Mouse (Mus musculus) spleen, adult 18-20 months (tissue): ENCODE measurements around the gene Hibadh.

Source experiments
- DNase-seq, 2 experiments: peaks; one replicate each; pipeline ENCODE4 v3.0.0; 2022; ENCODE audit warnings: mixed read lengths in 2 of 2

The Hibadh gene

DNA sequence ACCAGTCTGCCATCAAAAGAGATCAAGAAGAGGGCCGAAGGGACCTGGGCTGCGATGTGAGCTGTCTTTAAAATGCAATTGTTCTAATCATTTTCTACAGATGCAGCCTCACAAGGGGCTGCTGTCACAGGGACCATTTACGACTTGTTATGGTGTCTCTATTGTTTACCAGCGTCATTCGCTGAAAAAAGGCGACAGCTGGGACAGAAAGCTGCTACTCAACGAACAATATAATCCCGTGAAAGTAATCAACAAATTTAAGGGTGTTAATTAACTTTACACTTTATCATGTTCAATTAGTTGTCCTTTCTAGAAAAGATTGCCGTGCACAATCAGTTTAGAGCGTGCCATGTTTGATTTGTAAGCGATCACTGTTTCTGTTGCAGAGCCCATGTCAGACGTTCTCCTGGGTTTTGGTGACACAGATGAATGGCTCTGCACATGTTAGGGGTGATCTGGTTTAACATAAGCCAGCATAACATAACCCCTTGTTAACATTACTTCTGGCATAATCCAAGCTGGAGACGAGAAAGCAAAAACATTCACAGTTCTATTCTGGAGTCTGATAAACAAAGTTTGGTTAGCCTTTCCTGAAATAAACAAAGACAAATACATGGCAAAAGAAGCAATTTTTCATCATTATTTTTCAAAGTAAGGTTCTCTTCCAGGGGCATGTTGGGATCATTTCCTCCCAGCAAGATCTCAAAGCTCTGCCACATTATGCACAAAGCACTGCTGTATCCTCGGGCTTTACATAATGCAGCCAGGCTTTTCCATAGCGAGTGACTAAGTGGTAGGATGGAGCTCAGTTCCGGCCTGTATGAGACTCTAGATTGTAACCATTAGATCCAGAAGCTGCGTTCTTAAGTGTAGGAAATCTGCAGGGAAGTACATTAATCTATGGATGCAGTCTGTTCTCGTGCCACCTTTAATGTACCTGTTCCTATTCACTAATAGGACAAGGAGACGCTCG lies 72.6 kb downstream of the Hibadh start:
- DNase-seq = no peak

DNA sequence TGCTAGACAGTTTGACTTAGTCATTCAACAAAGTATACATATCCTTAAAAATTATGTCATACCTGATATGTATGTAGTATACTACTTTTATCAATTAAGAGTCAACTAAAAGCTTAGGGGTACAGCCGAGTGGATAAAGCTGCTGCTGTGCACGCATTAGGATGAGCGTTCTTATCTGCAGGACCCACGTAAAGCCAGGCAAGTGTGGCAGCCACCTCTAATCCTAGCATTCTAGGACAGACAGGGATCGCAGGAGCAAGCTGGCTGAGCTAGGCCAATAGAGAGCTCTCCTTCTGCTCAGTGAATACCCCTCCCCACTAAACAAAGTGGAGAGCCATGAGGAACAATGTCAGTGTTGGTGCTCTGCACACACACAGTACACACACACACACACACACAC lies 75.0 kb downstream of the Hibadh start:
- no peak for DNase-seq

DNA sequence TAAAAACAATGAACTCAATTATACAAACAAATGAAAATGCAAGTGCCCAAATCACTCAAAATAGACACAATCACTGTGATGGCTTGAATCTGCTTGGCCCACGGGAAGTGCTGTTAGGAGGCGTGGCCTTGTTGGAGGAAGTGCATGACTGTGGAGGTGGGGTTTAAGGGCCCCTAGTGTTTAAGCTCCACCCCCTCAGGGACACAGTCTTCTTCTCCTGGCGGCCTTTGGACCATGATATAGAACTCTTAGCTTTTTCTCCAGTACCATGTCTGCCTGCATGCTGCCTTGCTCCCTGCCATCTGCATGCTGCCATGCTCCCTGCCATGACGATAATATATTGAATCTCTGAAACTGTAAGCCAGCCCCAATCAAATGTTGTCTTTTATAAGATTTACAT lies 77.2 kb downstream of the Hibadh start:
- DNase-seq = no peak

DNA sequence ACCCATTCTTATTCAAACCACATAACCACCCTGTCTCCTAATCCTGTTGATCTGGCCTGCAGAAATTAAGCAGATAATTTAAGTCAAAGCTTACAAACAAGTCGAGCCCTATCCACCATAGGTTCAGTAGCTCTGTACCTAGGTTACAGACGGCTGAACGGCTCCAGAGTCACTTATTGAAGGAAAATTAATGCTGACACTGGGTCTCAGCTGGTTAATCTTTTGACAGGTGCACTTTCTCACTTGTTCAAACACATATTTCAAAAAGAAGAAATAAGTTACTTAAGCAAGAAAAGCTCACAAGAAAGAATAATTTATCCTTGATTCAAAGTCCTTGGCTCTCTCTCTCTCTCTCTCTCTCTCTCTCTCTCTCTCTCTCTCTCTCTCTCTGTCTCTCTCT lies 81.1 kb downstream of the Hibadh start:
- DNase-seq = no peak

DNA sequence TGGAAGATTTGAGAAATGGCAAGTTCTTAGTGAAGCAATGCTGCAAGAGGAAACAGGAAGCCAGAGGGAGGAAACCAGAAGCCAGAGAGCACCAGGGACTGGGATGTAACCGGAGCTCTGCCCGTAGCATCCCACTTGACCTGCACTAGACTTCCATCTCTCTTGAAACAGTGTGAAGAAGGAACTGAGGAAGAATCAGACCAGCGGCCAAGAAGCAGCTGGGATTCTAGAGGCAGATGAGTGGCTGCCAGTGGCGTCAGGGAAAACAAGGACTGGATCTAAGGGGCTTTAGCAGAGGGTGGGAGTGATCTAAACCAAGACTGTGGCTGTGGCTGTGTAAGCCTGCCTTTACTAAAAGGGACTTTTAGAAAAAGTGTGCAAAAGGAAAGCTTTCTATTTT lies 95.8 kb downstream of the Hibadh start:
- no peak for DNase-seq

DNA sequence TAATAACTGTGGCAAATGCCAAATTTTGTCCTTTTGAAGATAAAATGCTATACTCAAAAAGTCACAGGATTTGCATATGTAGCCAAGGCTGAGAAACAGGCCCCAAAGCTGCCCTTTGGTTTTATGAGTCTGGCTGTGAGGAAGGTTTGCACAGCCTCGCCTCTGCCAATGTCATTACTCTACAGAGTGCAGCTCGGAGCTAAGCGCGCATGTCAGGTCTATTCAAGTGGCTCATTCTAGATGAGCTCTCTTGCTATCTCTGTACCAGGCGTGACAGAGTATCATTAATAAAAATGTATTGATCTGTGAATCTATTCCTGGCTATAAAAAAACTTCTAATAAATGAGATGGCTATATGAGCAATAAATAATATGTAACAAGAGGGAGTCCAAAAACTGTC lies 97.7 kb downstream of the Hibadh start:
- no peak for DNase-seq

DNA sequence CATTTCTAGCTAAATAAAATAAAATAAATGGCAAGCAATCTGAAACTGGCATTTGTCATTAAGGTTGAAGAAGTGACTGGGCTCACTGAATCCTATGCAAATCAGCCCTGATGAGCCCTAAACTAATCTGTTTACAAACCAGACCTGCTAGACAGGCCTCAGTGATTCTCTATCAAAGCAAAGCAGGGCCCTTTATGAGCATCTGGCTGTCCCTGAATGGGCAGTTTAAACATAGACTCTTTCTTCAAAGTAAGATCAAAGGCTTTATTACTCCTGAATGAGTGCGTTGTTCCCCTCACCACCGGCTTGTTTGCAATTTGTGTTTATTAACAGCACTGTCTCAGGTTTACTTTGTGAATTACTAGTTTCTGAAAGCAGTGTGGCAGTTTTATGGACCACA lies 100.3 kb downstream of the Hibadh start:
- DNase-seq = no peak

DNA sequence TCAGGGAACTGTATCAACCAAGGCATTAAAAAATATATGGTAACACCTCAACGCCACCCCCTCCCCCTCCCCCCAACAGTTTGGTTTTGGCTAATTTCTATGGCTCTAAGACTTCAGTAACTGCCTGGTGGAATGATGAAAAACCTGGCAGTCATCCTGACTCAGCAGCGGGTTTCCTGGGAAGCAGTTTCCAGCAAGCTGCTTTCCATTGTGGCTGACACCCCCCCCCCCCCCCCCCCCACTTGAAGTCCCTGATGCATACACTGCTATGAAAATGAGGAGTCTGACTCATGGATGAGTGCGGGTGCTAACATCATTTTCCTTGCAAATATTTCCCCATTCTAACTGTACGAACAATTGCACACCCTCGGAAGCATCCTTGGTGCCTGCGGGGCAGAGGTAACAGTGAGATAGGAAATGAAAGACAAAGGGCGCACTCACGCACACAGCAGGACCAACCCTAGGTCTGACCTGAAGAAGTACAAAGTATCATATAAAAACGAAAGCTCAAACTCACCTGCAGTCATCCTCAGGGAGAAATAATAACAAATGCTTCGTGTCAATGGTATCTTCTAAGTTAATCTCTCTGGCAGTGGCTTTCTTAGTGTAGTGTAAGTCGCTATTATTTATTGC lies 105.0 kb downstream of the Hibadh start:
- DNase-seq = no peak

DNA sequence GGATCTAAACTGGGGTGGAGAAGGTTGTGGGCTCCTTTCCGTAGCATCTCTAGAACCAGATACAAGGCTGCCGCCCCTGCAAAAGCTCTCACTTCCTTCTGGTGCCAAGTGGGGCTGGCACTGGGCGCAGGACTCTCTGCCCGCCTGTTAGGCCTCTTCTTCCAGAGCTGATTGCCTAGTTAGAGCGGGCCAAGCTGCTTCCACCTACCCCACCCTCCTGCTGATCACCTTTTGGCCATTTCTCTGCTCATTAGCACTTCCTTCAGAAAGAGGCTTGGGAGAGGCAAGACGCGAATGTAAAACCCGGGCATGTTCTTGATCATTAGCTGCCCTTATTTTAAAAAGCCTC lies 108.1 kb downstream of the Hibadh start:
- no peak for DNase-seq

DNA sequence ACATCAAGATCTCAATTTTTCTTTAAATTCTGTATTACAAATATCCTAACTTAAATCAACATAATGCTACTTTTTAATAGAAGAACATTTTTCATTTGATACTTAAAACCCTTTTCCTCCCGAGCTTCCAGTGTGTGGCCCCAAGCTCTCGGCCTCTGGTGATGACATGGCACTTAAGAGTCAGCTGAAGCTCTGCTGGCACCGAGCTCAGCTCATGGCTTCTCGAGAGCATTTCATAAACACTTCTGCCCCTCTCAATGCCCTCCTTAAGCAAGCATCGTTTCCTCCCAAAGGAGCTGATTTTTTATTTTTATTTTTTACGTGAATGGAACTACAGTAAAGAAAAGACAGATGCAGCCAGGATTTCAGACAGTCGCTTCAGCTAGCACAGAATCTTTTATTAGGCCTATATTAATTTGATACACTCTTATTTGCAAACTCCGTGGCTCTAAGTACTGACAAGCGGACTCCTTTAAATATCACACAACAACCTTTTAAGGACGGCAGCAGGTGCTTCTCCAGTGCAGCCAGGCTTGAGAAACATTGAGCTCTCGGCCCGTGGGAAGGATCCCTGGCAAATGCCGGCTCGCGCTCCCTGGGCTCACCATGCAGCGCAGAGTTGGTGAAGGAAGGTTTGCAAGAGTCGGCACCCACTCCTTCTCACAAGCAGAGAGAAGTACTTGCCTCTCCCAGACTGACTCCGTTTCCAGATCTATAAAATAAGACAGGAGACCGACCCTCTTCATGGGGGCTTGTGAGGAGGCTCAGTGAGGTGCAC lies 108.6 kb downstream of the Hibadh start:
- DNase-seq = no peak

DNA sequence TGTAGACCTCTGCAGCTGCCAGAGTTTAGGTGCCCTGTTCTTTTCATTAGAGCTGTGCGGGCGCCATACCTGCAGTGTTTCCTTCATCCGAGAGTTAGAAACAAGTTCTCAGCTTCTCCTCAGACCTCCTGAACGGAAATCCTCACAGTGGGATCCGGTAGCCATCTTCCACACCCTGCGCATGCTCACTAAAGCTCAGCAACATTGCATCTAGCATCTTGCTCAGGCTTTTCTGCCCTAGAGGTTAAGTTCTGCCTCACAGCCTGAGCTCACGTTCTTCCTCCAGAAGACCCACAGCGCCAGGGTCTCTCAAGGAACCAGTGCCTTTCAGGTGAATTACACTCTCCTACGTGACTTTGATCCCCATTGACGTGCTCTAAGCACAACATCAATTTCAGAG lies 109.3 kb downstream of the Hibadh start:
- DNase-seq = no peak

DNA sequence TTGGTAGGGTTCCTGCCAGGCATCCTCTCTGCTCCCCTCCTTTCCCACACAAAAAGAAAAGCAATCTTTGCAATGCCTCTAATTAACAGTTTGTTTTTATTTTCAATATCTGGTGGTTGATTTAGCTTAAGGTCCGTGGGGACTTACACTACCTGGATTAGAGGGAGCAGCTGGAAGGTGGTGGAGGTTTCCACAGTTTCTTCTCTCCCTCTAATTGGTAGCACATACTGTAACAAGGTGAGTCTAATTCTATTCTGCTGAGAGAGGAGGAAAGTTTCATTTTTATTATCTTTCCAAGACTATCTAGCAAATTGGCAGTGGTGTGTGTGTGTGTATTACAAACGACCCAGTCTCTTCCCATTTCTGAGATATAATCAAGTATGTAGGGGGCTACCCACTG lies 116.0 kb downstream of the Hibadh start:
- DNase-seq = no peak

DNA sequence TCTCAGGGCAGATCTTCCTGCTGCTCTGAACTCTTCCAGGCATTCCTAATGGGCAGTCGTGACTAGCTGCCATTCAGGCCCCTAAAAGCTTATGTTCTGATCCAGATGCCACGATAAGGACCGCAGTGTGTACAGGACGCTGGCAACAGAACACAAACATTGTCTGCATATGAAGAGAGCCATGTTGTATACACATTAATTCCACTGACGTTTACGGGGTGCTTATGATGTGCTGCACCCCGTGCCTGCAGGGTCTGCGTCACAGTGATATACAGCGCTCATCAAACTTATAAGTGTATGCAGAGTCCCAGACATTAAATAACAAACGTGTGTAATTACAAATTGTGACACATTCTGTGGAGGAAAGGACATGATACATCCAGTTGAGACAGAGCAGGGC lies 121.5 kb downstream of the Hibadh start:
- no peak for DNase-seq

DNA sequence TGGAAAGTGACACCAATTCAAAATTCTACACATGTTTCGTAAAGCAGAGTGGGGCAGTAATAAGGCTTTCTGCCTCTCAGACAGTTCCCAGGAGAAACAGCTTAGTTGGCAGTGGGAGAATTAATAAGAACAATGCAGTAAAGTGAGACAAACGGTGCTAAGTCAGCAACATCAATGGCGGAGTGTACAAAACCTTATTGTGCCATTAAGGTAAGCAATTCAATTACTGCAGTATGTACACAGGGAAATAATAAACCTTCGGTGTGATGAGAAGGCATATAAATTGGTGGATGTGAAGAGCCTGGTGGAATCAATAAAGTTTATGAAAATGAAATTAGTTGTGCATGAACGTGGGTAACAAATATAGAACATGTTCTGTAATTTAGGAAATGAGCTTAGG lies 122.9 kb downstream of the Hibadh start:
- no peak for DNase-seq

DNA sequence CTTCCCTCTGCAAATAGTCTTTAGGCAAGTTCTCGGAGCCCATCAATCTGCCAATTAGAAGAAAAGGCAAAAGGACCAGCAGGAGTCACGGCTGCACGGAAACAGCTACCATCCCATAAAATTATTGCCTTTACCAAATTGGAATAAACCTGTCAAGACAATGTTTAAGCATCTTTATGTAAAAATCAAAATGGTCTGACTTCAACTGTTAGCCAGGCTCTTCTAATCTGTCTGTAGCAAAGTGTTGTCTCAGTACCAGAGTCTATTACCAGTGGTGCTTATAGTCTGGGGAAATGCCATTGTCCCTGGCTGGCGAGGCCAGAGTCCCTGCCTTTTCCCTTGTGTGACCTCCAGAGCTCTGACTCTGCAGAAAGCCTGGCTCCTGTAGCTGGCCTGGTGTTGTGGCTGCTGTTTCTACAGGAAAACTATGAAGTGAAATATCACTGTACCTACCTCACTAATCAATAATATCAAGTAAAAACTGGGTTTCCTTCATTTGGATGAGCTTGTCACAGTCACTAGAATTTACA lies 126.2 kb downstream of the Hibadh start:
- no peak for DNase-seq

DNA sequence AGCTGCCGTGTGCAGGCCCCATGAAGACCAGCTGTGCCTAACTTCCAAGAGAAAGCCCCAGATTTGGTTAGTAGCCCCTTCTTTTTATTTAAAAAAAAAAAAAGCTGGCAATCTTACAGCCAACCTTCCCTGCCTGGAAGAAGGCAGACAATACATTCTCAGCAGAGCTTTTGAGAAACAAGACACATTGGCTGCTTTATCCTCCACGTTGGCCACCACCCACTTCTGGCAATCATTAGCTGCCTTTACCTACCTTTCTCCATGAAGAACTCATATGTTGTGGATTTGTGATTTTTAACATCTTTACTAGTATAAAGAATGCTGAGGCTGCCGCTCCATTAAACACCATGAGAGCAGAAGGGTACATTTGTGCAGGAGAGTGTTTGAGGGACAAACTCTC lies 131.4 kb downstream of the Hibadh start:
- DNase-seq = no peak

DNA sequence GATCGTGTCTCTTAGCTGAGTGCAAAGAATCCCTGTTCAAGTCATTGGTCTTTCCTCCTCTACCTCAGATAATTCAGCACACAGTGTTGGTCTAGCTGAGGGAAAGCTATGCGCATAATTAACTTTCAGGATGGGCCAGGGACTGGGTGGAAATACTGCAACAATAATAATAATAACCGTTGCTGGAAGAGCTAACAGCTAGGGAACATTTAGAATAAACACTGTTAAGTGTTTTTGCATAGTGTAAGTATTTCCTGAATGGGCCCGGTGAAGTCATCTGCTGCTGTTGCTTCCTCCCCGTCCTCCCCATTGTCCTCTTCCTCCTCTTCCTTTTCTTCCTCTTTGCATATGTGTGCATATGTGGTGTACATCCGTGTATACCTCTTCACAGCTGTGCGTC lies 132.2 kb downstream of the Hibadh start:
- DNase-seq = no peak

DNA sequence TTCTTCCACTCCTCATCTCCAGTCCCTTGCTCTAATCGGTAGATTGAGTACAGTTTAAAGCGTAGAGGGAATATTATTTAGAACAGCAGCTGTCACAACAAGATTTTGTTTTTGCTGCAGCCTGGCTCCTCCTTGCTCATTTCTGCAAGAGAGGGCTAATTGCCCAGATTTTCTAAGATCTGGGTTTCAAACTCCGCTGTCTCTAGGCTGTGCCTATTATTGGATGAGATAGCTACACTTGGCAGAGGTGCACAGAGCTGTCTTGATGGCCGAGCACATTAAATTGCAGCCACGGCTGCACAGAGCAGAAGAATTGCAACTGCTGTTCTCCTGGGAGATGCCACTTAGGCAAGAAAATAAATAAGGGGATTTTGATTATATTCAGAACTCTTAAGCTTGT lies 133.0 kb downstream of the Hibadh start:
- no peak for DNase-seq

DNA sequence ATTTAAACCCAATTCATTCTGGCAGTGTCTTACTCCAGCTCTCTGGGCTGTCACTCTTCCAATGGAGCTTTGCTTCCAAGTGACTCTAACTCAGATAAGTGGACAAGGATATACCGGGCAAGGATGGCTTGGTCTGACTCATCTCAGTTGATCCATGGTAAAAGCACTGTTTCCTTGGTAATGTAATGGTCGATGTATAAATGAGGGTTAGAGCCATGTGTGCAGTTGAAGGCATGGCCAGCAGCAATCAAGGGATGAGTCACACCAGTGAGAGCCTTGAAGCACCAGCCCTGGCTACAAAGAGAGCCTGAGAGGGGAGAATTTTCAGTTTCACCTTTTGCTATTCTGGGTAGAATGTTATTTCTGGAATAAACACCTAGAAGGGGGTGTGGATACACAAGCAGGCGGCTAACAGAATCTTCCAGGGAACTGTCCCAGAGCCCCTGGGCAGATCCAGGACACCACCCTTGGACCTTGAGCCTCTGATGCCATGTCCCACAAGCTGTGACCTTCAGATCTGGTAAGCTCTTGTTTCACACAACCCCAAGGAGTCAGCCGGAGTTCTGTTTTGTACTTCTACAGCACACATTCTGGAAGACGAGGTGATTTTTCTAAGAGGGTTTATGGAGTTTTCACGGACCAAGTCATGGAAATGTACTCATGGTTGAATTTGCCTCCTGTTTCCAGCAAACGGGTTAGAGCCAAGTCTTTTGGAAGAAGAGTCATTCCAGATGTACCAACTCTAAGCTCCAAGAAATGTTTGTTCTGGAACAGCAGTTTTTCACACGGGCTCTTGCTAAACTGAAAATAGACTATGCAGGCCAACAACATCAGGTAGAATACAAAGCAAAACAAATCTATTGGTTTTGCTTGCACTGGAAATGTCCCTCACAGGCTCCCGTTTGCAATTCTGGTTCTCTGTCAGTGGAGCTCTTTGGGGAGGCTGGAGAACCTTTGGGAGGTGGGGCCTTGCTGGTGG lies 134.1 kb downstream of the Hibadh start:
- DNase-seq = no peak

DNA sequence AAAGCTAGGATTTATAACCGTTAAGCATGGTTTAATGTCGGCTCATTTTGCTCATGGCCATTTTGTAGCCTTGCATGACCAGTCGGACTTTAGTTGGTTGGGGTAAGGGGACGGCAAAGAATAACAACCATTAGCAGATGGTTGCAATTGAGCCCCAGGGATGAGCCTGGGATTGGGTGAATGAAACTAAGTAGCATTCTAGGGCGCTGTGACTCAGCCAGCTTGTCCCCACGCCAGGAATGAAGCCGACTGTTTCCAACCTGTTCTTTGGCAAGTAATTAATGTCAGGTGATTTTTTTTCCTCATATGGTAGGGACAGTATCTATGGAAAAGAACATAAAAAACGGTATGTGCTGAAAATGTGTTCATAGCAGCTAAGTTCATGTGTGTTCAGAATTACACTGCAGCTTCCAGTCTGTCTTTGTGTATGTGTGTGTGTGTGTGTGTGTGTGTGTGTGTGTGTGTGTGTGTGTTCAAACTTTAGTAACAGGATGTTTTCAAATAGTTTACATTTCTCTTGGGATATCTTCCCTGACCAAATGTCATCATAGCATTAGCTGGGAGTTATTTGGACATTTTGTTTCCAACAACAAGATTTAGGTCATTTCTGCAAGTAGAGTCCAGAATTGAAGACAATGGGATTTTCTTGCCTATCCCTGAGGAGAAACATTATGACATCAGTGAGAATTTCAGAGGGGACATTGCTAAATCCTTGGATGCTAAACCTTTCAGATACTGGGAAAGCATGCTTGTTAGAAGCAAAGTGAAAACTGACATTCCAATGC lies 135.3 kb downstream of the Hibadh start:
- no peak for DNase-seq

DNA sequence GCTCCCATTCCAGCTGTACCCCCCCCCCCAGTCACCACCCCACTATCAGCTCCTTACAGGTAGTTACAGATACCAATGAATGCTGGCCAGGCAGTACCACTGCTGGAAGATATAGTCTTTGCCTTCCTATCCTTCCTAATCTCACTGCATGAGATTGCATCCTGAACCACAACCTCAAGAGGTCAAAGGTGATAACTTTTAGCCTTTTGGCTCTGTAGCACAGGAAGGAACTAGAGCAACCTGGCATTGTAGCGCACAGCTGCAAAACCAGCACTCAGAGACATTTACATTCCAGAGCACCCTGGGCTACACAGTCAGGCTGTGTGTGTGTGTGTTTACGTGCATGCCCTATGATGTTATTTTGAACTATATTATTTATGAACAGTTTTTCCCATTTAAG lies 137.2 kb downstream of the Hibadh start:
- DNase-seq = no peak
